Mouse (Mus musculus) regulatory T cell (primary cell): ENCODE results near the gene Ccnj.

Source experiments
- in situ Hi-C: fragments of 300-600 bp; cut with MboI, MseI; formaldehyde crosslinking; loops from one replicate; pipeline ENCODE4 v1.15.1; 2025; ENCODE audit warnings: high pct_unique_total_duplicates

Gene Ccnj

DNA sequence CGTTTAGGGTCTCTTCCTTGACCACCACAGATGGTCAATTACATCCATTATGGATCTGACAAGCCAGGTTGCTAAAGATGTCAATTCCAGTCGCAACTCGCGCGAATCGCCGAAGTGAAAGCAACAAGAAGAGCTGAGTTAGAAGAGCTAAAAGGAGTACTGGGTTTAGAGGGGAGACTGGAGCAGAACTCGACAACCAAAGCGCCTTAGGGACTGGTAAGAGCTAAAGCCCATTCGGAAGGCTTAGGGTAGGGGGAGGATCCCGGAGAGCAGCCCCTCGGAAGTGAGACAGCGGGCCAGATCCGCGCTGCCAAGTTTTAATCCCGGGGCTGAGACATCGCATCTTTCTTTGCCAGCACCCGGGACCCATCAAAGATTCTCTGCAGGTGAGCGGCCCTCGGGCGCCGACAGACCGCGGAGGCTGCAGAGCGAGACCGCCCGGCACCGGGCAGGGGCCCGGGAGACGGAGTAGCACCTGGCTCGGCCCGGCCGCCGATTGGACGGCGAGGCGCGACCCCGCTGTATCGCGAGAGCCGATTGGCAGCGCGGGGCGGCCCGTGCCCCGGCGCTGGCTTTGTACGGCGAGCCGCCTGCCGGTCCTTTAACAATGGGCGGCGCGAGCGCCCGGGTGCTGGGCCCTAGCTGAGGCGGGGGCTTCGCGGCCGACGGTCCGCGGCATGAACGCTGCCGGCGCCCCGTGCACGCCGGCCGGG is at the start of gene Ccnj:
Gene Ccnj, plus strand, starts transcription at position 577 of the 713 bp plus-strand sequence.
- in situ Hi-C loops, result no loop called here

DNA sequence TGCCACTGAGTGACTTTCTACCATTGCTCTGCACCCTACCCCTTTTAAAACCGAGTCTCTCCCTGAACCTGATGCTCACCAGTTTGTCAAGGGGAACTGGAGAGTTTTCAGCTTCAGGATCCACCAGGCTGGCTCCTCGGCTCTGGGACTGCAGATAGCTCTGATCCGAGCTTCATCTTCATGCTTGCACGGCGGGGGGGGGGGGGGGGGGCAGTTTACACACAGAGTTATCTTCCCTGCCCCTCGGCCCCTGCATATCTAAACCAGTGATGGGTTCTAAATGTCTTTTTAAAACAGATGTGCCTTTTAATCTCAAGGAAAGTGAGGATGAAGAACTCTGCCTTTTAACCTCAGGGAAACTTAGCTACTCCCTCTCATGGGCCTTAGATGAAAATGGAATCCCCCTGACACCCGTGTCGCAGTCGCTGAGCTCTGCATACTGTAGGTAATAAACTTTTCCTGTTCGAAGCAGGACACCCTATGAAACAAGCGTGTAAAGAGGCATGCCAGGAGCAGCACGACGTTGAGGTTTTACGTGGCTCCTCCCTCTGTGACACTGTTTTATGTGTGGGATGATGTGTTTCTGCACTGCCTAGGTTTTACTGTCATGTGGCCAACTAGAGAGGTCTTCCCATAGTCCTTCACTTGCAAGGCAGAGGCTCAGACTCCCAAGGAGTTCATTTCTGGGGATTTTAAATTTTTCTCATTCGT is 42.9 kb upstream of the Ccnj start:
- in situ Hi-C loops, result no loop called here

DNA sequence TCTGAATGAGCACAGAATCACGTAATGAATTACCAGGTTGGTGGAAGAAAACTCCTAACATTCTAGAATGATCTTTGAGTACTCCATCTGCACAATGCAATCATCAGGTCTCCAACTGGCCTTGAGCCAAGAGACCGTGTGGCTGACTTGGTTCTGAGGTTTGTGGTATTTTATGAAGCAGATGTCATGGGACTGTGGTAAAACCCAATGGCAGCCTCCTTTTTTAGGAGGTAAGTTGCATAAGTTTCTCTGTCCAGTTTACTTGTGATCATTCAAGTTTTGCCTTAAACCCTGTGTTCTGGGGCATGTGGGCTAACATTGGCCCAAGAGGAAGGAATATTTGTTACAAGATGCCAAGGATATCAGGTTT is 42.4 kb upstream of the Ccnj start:
- in situ Hi-C loops, result no loop called here

DNA sequence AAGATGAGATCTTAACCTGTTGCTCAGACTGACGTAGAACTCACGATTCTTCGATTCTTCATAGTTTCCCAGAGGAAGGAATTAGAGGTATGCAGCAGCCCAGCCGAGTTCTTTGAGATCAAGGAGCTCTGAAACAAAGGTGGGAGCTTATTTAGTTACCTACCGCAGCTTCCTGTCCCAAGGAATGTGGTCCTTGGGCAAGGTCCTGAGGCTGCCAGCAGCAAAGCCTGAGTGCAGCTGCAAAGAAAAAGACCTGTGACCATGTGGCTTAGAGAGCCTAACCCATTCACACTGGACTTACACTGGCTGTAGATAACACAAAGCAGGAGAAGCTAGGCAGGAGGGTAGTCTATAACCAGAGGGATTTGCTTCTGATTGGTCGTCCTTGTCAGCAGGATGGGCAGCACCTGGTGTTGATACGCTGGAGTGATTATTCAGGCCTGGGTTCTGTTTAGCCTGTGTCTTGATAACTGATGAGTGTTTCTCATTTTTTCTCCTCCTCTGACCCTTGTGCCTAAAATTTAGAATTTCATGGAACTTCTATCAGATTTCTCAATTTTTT is 25.8 kb upstream of the Ccnj start:
- in situ Hi-C loops, result no loop called here

DNA sequence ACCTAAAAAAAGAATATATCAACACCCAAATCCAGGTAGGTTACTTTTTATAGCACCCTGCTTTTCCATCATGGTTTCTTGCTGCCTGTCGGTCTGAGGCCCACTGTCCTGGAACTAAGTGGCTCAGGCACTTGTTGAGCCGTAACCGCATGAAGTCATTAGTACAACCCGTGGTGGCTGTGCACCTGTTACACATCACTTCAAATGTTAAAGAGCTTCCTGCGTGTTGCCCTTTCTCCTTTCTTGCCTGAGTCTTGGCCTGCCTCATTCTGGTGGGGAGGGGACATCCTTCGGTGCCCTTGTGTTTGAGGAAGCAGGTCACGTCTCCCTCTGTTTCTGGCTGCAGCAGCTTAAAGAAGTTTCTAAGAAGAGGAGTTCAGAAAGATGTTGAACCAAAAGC is 21.2 kb upstream of the Ccnj start:
- in situ Hi-C loops, result no loop called here

DNA sequence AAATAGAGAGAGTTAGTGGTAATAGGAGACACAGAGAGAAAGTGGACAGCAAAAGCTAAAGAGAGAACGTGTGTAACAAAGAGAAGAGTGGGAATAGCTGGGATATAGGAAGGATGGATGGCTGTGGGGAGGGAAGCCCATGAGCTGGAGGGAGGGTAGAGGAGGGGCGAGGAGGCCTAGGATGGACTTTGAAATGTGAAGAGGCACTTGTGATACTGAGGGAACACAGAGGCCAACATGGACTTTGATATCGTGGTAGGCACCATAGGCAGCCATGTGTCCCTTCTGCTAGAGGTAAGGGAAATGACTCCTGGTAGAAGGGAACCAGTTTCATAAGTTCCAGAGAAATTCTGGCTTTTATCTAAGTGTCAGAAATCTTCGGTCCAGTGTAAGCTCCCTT is 19.2 kb upstream of the Ccnj start:
- in situ Hi-C loops, result no loop called here

DNA sequence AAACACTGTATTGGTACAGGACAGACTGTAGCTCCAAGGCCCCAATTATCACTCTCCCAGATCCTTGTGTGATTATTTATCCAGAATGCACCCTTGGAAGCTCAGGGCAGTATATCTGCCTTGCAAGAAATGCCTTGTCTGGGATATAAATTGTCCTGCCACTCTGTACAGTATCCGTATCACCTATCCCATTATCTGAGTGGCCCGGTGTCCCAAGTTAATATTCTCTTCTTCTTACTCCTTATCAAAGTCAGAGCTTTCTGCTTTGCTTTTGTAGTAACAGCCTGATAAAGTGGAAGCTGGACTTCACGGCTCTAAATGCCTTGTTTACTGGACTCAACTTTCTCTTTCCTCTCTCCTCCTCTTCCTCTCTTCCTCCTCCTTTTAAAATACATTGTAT is 18.3 kb upstream of the Ccnj start:
- in situ Hi-C loops, result no loop called here

DNA sequence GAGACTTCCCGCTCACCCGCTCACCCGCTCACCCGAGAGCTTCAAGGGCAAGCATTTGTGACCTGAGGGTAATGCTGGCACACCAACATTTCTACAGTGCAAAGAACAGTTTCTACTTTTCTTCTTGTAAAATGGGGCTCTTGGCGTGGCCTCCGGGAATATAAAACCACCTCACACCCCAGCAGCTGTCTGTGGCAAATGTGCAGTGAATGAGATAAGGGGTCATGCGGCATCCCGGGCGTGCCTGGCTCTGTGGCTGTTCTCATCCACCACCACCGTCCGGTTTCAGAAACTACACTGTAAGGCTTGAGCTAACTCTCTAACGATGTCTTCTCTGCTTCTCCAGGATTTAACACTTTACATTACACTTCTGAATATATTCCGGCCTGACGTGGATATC is 17.7 kb upstream of the Ccnj start:
- in situ Hi-C loops, result no loop called here

DNA sequence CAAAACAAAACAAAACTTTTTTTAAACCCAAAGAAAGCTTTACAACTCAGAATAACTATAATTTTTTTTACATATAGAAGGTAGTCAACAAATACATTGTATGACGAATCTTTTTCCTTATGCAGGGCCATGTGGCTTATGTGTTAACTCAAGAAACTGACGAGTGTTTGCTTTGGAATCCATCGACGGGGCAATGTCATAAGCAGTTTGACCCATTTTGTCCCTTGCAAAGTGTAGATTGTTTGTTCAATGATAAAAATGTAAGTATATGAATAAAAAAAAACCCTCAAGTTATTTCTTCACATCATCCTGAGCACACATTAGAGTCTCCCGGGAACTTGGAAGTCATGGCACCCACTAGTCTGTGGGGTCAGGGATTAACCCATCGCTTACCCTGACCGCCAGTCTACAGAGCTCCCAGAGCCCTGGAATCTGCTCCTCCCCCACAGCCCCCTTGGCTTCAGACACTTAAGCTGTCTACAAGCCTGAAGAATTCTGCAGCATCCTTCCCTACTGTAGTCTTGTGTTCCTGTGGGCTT is 15.4 kb upstream of the Ccnj start:
- in situ Hi-C loops, result no loop called here

DNA sequence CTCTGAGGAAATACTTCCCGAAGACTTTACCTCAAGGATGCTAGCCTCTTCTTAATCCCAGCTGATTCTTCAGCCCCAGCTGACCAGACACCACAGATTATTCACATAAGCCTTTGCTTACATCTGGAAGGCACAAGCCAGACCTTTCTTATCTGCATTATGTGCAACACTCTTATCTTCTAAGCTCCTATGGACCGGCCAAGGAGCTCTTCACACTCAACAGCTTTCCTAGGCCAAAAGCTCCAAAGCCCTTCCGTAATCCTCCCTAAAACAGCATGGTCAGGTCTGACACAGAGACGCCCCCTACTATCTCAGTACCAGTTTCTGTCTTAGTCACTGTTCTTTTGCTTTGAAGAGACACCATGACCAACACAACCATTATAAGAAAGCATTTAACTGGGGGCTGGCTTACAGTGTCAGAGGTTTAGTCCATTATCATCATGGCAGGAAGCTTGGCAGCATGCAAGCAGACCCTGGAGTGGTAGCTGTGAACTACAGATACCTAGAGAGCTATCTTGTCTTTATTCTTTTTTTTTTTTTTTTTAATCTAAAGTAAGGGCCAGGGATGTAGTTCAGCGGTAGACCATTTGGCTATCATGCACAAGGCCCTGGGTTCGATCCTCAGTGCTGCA is 13.1 kb upstream of the Ccnj start:
- in situ Hi-C loops, result no loop called here

DNA sequence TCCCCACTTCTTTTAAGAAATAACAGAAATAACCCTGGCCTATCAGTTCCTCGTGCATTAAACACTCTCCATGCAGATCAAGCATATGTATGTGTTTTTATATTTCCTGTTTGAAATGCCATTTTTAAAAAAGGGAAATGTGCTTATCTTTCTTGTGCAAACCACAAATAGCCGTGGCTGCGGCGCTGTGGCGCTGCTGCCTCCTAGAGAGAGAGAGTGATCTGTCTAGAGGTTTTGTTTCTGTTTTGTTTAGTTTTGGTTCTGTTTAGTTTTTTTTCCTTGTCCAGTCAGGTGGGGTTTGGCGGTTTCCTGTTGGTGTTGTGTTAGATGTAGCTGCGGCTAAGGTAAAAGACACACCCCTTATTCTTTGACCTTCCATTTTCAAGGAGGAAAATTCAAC is 12.3 kb upstream of the Ccnj start:
- in situ Hi-C loops, result no loop called here

DNA sequence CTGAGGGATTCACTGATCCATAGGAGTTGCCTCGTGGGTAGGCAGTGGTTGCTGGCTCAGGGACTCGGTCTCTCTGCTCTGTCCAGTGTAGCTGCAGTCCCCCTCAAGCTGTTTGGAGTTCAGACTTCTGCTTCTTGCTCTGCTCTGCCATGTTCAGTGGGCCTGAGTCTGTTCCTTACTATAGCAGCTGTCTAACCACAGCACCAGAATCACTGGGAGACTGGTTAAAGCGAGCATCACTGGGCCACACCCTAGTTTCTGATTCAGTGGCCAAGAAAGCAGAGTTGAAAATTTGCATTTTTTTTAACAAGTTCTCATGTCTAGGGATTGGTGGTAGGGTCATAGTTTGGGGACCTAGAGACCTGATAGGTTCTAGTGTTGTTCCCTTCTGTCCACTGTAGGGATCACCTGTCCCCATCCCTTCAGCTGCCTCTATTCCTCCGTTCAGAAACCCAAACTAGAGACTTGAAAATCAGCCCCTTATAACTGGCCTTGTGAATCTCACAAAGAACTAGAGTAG is 9.7 kb upstream of the Ccnj start:
- in situ Hi-C loops, result no loop called here

DNA sequence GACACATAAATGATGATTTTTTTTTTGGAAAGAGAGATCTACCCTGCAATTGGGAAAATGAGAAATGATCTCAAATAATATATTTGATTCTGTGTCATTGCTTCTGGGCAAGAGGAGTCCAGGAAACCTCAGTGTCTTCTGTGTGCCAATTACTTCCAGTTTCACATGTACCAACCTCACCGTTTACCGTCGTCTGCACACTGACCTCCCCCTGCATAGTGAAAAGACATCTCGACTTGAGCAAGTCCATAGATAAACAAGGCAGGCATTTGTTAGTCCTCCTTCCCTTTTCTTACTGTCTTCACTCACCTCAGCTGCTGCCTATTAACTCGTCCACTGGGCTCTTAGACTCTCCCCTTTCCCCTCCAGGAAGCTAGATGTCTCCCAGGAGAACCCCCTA is 5.4 kb upstream of the Ccnj start:
- in situ Hi-C loops, result no loop called here

DNA sequence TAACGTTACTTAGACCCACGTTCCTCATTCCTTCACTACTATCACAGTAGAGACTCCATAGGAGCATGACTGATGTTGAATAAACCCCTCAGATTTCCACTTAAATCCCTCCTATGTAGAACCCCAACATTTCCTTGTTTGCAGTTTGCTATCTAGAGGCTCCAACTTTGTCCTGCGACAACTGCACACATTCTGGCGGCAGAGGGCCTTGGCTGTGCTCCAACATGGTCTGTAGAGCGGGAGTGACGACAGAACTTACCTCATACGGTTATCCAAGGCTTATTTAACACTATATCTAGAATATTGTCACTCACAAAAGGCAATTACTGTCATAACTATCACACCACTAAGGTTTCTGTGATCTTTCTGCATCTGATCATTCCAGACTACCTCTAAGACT is 4.3 kb upstream of the Ccnj start:
- in situ Hi-C loops, result no loop called here

DNA sequence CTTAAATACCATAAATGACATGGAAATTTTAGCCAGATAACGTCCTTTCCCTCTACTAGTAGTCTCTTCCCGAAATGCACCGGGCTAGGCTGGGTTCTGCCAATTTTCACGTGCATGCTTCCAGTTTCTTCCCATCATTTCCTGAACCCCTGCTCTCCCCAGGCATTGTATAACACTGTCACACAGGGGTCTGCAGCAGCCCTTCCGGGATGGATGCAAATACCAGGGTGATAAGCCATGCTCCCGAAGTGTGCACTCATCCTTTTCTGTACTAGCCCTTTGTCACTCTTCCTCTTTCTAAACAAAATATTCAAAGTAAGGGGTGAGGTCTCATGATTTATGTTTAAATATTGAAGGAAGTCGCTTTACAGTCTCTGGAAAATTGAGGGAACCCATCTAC is 881 bp upstream of the Ccnj start:
- in situ Hi-C loops, result no loop called here

DNA sequence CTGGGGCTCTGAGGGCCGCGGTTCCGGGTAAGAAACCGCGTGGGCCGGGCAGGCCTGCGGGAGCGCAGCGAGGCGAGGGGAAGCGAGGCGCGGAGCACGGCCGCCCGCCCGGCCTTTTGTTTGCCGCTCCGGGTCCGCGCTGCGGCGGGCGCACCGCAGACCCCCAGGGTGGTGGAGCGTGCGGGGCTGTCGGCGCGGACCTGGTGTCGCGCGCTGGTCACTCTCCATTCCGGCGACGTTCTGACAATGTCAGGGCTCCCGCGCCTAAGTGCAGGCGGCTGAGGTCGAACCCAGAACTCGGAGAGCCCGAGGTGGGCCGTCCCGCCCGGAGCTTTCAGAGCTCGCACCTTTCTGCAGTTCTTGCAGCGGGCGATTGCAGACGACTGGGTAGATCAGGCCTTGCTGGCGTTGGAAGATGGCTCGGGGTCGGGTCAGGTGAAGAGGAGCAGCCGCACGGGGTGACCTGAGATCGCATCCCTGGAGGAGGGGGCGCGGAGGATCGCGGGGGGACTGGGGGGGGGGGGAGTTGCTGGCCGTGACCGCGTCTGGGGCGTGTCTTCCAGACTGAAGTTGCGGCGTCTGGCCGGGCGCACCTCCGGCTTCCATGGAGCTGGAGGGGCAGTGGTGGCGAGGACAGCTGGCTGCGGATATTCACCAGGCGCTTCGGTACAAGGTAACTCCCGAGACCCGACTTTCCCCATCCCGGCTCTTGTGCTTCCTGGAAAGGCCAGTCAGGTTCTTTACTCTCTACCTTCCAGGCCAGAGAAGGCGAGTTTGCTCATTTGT is 530 bp downstream of the Ccnj start:
- in situ Hi-C loops, result no loop called here

DNA sequence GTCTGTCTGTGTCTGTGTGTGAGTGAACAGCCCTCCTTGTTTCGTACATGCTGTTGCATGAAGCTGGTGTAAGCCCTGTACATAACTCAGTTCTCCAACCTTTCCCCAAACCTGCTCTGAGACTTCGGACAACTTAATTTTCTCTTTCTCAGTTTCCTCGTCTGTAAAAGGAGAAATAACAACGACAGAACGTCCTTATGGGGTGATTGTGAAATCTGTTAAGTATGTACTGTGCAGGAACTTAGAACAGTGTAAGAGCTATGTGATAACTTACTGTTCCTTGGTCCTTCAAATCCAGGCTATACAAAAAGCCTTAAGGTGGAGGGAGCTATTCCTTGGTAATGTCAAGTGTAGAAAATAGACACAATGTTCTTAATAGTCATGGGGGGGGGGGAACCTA is 1.3 kb downstream of the Ccnj start:
- in situ Hi-C loops, result no loop called here

DNA sequence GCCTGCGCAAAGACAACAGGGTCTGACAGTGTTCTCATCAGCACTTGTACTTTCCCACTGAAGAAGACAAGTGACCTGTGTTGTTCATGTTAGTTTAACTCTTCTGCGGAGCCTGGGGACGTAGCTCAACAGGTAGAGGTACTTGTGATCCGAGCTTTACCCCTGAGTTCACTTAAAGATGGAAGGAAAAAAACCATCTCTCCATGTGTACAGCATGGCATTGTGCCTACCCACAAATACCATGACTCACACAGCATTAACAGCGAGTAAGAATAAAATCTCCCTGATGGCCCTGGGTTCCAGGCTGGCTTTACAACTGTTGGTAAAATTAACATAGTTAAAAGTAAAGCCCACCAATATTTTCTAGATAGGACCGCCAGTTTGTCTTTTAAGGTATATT is 3.4 kb downstream of the Ccnj start:
- in situ Hi-C loops, result no loop called here

DNA sequence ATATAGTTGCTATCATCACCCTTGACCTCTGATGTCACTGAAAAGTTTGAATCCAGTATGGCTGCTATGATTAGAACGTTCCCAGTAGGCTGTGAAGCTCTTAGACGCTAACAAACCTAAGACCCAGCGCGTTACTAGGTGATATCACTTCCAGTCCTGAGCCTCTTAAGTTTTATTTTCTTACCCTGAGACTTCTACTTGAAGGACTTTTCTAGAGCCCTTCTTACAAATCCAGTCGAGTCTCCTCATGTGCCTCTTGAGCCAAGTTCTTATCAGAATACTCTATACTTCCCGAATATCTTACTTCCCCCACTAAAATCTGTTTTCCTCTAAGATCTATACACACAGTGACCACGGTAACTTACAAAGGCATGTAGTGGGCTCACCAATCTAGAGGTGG is 7.1 kb downstream of the Ccnj start:
- in situ Hi-C loops, result loop anchor here (5.0 kb wide), 1 partner anchor 54 kb away; the partner anchor contains the start of gene Zfp518a

DNA sequence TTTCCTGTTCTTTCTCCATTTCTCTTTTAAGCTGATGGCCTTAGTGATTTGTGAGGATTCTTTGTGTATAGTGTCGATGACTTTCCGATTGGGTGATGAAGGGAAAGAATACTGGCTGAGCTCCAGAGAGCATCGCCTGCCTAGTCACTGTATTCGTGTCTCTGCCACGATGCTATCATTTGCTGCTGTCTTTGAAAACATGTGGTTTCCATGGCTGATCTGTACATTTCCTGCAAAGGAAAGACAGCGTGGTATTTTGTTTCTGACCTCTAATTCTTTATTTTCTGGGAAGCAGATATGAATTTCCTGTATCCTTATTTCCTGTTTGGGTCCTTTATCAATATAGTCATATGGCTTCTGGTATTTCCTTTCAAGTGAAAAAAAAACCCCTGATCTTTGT is 9.2 kb downstream of the Ccnj start:
- in situ Hi-C loops, result no loop called here

DNA sequence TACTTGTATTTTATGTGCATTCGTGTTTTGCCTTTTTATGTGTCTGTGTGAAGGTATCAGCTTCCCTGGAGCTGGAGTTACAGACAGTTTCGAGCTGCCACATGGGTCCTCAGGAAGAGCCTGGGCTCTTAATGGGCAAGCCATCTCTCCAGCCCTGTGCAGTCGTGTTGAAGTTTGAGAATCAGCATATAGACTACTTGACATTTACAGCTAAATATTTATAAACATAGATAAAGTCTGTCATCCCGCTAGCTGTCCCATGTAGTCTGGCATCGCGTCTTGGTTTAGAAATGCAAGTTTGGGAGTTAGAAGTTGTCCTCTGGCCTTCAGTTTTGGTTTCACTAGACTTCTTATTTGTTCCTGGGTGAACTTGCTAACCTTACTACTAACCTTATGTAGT is 10.0 kb downstream of the Ccnj start:
- in situ Hi-C loops, result no loop called here

DNA sequence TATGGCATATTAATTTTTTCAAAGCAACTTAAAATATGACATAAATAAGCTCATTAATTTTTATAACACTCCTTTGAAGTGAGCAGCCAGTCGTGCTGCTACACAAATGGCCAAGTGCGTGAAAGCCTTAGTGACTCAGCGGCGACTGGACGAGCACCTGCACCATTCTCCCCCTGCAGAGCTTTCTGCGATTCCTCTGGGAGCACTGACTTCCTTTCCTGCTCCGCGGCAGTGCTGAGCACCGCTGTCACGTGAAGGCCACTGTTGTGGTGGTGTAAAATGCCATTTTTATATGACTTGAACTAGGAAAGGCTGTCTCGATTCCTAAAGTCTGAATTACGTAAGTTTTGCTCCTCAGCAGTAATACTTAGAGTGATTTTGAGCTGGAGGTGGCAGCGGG is 10.5 kb downstream of the Ccnj start:
- in situ Hi-C loops, result no loop called here
